Mouse (Mus musculus) Patski (cell line): ENCODE measurements around the gene Slco4a1. TPM values are rescaled to one million over a fixed set of nuclear protein-coding genes. Genes with fewer than 3 reads are reported as not detected.
A peak's percentile ranks its signal among the peaks of the same experiment; 100 is the strongest.

ENCODE experiments used
- ATAC-seq: fragments of 100-300 bp; one replicate; pipeline ENCODE4 v1.8.0; 2021
- CTCF ChIA-PET: fragments of 350-600 bp; sonication (Branson Sonifier 250); formaldehyde crosslinking; loops from one replicate; lab custom pipeline; 2022; ENCODE audit warnings: inconsistent platforms; lab: Charles Lee
- POLR2A ChIA-PET: fragments of 350-600 bp; sonication (Branson Sonifier 250); formaldehyde crosslinking; loops from one replicate; lab custom pipeline; 2022; ENCODE audit warnings: antibody characterized with exemption, inconsistent platforms; lab: Charles Lee
- DNase-seq: peaks from one replicate; pipeline ENCODE4 v3.0.0-alpha.2; 2011; ENCODE audit warnings: low read depth, low spot score
- H3K27me3 ChIP-seq: fragments of 371-371 bp; one replicate; pipeline ENCODE4 v1.5.1; 2021
- CTCF ChIP-seq: fragments of 100-300 bp; IDR thresholded peaks from one replicate; pipeline ENCODE4 v1.5.1; 2021
- in situ Hi-C: fragments of 300-500 bp; cut with MboI; formaldehyde crosslinking; loops from 3 replicates; pipeline ENCODE4 v1.11.1; 2018; ENCODE audit warnings: low pct_unique_long_range_greater_than_20kb, mixed read lengths
- polyA plus RNA-seq: library from polyadenylated mRNA; unstranded; gene quantifications from one replicate; pipeline ENCODE4 v1.2.3, GENCODE M21; 2021

The Slco4a1 gene
- polyA plus RNA-seq, 1 experiment from 2014 or later: 89.8 TPM

GRCm38 (mm10) chr2:180430648-180431047, 25.4 kb upstream of the Slco4a1 start:
- CTCF ChIA-PET: interaction anchor here (1.0 to 10.3 kb wide), 7 partner anchors 25 to 155 kb away, joined by 3 to 84 read pairs (median 4); partner anchors contain the start of genes Mrgbp and Slco4a1
- ATAC-seq: no peak
- no peaks in the 10 kb centered on the region for H3K27me3 ChIP-seq
- no peak for TF ChIP-seq CTCF
- POLR2A ChIA-PET: interaction anchor here (0.6 to 1.5 kb wide), 3 partner anchors 12 to 81 kb away, joined by 4 to 6 read pairs (median 4); no protein-coding TSS in a partner anchor
- no peak for DNase-seq
- in situ Hi-C loops: loop anchor here (5.0 kb wide), 2 partner anchors 78 to 158 kb away; partner anchors contain the start of gene Cables2

GRCm38 (mm10) chr2:180432042-180432668, 23.9 kb upstream of the Slco4a1 start:
- TF ChIP-seq CTCF: peak; percentile 93
- ChIA-PET CTCF (interaction anchor here (0.9 to 10.3 kb wide), 9 partner anchors 9 to 146 kb away, joined by 3 to 84 read pairs (median 7); no protein-coding TSS in a partner anchor), POLR2A (interaction anchor here (0.8 to 1.5 kb wide), 2 partner anchors 11 kb away, joined by 3 to 6 read pairs; no protein-coding TSS in a partner anchor)
- DNase-seq (no peak), ATAC-seq (no peak)
- H3K27me3 ChIP-seq: no peaks in the 10 kb centered on the region
- in situ Hi-C loops: loop anchor here (5.0 kb wide), 2 partner anchors 80 to 160 kb away; partner anchors contain the start of gene Cables2

DNA sequence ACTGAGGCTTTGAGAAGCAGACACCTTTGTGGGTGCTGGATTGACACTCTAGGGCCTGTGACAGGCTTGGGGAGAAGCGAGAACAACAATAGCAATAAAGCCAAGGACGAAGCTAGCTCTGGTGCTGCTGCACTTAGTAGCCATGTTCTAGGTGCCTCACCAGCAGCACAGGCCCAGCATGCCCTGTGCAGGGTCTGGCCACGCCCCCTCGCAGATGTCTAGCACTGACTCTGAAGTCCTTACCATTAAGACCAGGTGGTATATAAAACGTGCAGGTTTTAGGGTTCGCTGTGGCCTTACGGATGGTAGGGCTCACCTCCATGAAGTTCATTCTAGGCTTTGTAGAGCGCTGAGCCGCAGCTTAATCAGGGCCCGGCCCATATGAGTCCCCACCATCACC, 23.3 kb upstream of the Slco4a1 start:
- ChIA-PET POLR2A (interaction anchor here (0.8 kb wide), 1 partner anchor 10 kb away, joined by 3 read pairs; no protein-coding TSS in a partner anchor), CTCF (interaction anchor here (1.1 to 10.3 kb wide), 8 partner anchors 10 to 146 kb away, joined by 3 to 84 read pairs (median 6); partner anchors contain the start of gene Slco4a1)
- in situ Hi-C loops: loop anchor here (5.0 kb wide), 2 partner anchors 80 to 160 kb away; partner anchors contain the start of gene Cables2
- no peak for TF ChIP-seq CTCF
- H3K27me3 ChIP-seq: no peaks in the 10 kb centered on the region
- no peak for ATAC-seq
- no peak for DNase-seq

DNA sequence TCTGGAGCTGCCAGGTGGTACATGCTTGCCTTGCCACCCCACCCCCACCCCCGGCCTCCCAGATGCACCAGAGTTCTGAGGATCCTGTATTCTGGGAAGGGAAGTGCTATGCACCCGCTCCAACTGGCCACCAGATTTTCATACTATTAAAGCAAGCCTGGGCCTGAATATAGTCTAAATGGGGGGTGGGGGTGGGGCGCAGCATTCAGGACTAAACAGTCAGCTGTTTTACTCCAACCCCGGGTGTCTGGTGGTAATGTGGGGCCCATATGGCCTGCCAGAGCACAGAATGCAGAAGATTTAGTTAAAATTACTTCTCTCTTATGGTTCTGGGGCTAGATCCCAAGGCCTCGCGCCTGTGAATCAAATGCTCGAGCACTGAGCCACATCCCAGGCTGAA, 22.7 kb upstream of the Slco4a1 start:
- in situ Hi-C loops: loop anchor here (5.0 kb wide), 2 partner anchors 81 to 161 kb away; partner anchors contain the start of gene Cables2
- DNase-seq: no peak
- TF ChIP-seq CTCF: no peak
- CTCF ChIA-PET: interaction anchor here (0.8 to 10.3 kb wide), 10 partner anchors 10 to 145 kb away, joined by 3 to 84 read pairs (median 5); partner anchors contain the start of gene Slco4a1
- ATAC-seq: no peak
- POLR2A ChIA-PET: interaction anchor here (0.8 to 1.5 kb wide), 4 partner anchors 10 to 24 kb away, joined by 3 to 4 read pairs (median 4); no protein-coding TSS in a partner anchor
- no peaks in the 10 kb centered on the region for H3K27me3 ChIP-seq

DNA sequence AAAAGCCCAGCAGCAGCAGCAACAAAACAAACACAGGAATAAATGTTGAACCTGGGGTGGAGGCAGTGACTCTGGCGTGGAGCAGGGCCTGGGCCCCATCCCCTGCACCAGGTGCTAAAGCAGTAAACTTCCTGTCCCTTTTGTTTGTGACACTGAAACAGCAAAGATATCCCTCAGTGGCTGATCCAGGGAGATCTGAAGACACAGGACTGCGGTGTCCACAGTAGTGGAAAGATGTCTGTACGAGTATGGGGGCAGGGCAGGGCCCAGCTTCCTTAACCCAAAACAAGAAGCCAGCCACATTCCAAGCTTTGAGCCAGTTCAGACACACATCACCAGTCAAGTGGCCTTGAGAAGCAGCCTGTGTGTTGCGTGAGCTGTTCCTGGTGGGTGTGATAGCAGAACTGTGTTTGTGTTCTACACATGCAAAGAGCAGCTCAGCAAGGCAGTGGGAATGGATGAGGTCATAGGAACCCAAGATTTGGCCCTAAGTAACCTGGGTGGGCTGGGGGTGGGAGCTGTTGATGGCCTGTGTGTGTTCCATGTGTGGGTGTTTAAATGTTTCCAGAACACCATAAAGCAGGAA, 20.6 kb upstream of the Slco4a1 start:
- ChIA-PET CTCF (interaction anchor here (0.7 to 10.3 kb wide), 4 partner anchors 12 to 86 kb away, joined by 3 to 84 read pairs (median 4); no protein-coding TSS in a partner anchor), POLR2A (interaction anchor here (0.8 to 2.1 kb wide), 2 partner anchors 24 to 149 kb away, joined by 3 to 6 read pairs; no protein-coding TSS in a partner anchor)
- TF ChIP-seq CTCF: no peak
- no peaks in the 10 kb centered on the region for H3K27me3 ChIP-seq
- ATAC-seq (peak; percentile 77), DNase-seq (no peak)
- in situ Hi-C loops: no loop called here

DNA sequence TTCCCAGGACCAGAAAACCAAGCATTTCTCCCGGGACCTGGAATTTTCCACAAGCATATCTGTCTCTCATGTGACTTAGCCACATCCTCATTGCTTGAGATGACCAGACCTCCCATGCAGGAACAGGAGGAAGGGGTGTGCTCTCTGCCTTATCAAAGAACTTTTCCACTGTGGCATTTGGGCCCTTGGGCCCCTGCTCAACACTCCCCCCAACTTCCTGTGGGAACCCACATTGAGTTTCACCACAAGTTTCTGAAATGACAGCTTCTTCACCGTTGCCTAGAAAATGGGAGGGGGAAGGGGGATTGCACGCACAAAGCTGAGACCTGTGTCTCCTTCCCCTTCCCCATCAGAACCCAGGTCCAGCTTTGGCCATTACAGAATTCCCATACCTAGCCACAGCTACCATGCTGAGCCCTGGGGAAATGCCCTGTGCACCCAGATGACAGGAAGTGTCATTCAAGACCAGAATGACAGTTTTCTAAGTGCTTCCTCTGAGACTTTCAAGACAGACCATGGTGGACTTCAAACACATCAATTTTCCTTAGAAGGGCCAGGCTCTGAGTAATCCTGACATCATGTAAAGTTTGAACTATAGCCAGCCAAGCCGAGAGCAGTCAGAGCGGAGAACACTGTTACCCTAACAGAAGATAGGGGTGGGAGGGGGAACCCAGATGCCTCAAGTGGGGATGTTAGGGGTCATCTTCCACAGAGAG, 18.7 kb upstream of the Slco4a1 start:
- ChIA-PET POLR2A (interaction anchor here (1.0 to 1.1 kb wide), 3 partner anchors 13 to 20 kb away, joined by 3 to 4 read pairs (median 3); no protein-coding TSS in a partner anchor), CTCF (no interaction called here)
- no peak for TF ChIP-seq CTCF
- no peak for ATAC-seq
- no peaks in the 10 kb centered on the region for H3K27me3 ChIP-seq
- no peak for DNase-seq
- in situ Hi-C loops: no loop called here

DNA sequence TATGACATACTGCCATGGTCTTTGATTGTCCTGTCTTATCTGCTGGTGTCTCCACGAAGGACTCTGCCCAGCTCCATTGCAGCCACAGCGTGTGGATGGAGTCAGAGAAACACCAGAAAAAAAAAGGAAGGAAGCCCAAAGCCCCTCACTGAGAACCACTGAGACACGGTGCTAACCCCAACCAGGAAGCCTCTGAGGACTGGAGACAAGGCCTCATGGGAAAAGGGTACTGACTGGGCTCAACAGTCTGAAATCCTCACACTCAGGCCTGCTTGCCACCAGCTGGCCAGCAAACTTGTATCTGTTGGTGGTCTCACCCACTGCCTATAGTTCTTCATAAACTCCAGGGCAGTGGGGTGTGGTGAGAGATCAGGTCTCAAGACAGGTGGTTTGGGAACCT, 16.3 kb upstream of the Slco4a1 start:
- no peak for TF ChIP-seq CTCF
- POLR2A ChIA-PET: no interaction called here
- ATAC-seq (no peak), DNase-seq (no peak)
- in situ Hi-C loops: no loop called here
- CTCF ChIA-PET: interaction anchor here (0.7 kb wide), 1 partner anchor 11 kb away, joined by 3 read pairs; no protein-coding TSS in a partner anchor
- no peaks in the 10 kb centered on the region for H3K27me3 ChIP-seq

- ChIA-PET POLR2A (no interaction called here), CTCF (interaction anchor here (0.7 to 0.9 kb wide), 2 partner anchors 9 to 12 kb away, joined by 3 read pairs; no protein-coding TSS in a partner anchor)
- DNase-seq (no peak), ATAC-seq (no peak)
- no peak for TF ChIP-seq CTCF
- H3K27me3 ChIP-seq: no peaks in the 10 kb centered on the region
- in situ Hi-C loops: no loop called here
Observed at GRCm38 (mm10) chr2:180440596-180441332, 15.3 kb upstream of the Slco4a1 start.

- in situ Hi-C loops: no loop called here
- TF ChIP-seq CTCF: no peak
- no peak for ATAC-seq
- no peak for DNase-seq
- no peaks in the 10 kb centered on the region for H3K27me3 ChIP-seq
- POLR2A ChIA-PET: interaction anchor here (1.1 to 2.9 kb wide), 3 partner anchors 10 to 75 kb away, joined by 4 to 26 read pairs (median 4); partner anchors contain the start of gene Slco4a1
- CTCF ChIA-PET: interaction anchor here (1.0 to 4.3 kb wide), 6 partner anchors 10 to 136 kb away, joined by 3 to 24 read pairs (median 8); partner anchors contain the start of gene Slco4a1
Observed at GRCm38 (mm10) chr2:180442061-180442460, 14.0 kb upstream of the Slco4a1 start.
